Mouse (Mus musculus) ES-E14 (cell line): ENCODE data around the gene Ddx39. TPM values are rescaled to one million over a fixed set of nuclear protein-coding genes. Genes with fewer than 3 reads are reported as not detected.

Experiments used
- DNase-seq: peaks from one replicate; pipeline ENCODE4 v3.0.0-alpha.2; 2013; ENCODE audit warnings: low read depth, low spot score
- H3K27ac ChIP-seq: 2 replicates; pipeline ENCODE4 v1.5.1; 2012; ENCODE audit warnings: low read depth, mild to moderate bottlenecking, low read length, moderate library complexity, mixed read lengths; ENCODE audit not compliant: poor library complexity, insufficient read depth, severe bottlenecking
- H3K36me3 ChIP-seq: 2 replicates; pipeline ENCODE4 v1.6.1; 2012; ENCODE audit warnings: mild to moderate bottlenecking, low read length, moderate library complexity, mixed read lengths; ENCODE audit not compliant: control insufficient read depth, poor library complexity, insufficient read depth, severe bottlenecking
- H3K4me1 ChIP-seq, 2 experiments: fragments of 150-350 bp in 1 of 2; sonication (generic) in 1 of 2; 2 replicates each; pipeline ENCODE4 v1.6.1; 2012; ENCODE audit warnings: low read length in 2 of 2, mild to moderate bottlenecking in 1 of 2, mixed read lengths in 1 of 2; ENCODE audit not compliant: control insufficient read depth in 2 of 2, insufficient read depth in 2 of 2, poor library complexity in 1 of 2
- H3K4me3 ChIP-seq, 2 experiments: fragments of 150-350 bp in 1 of 2; sonication (generic) in 1 of 2; 2 replicates each; pipeline ENCODE4 v1.5.1; 2012; ENCODE audit warnings: low read length in 2 of 2, low read depth in 1 of 2, mild to moderate bottlenecking in 1 of 2, mixed read lengths in 1 of 2; ENCODE audit not compliant: insufficient read depth in 1 of 2, poor library complexity in 1 of 2, severe bottlenecking in 1 of 2
- H3K9ac ChIP-seq: 2 replicates; pipeline ENCODE4 v1.6.1; 2012; ENCODE audit warnings: low read depth, mild to moderate bottlenecking, low read length, mixed read lengths; ENCODE audit not compliant: poor library complexity, insufficient read depth, severe bottlenecking
- H3K9me3 ChIP-seq: fragments of 150-350 bp; sonication (generic); 2 replicates; pipeline ENCODE4 v1.6.1; 2012; ENCODE audit warnings: low read depth, mild to moderate bottlenecking, low read length; ENCODE audit not compliant: control insufficient read depth, insufficient read depth
- CHD2 ChIP-seq: IDR thresholded peaks from 2 replicates; pipeline ENCODE4 v1.6.1; 2014; ENCODE audit warnings: mild to moderate bottlenecking, low read depth, low read length, inconsistent platforms
- HCFC1 ChIP-seq: IDR thresholded peaks from 2 replicates; pipeline ENCODE4 v1.6.1; 2012; ENCODE audit warnings: low read length, inconsistent platforms, borderline replicate concordance; ENCODE audit not compliant: insufficient read depth
- MAFK ChIP-seq: IDR thresholded peaks from 2 replicates; pipeline ENCODE4 v1.6.1; 2014; ENCODE audit warnings: mild to moderate bottlenecking, low read depth, low read length, inconsistent platforms; ENCODE audit not compliant: insufficient read depth
- ZC3H11A ChIP-seq: IDR thresholded peaks from 2 replicates; pipeline ENCODE4 v1.6.1; 2012; ENCODE audit warnings: low read depth, mild to moderate bottlenecking, inconsistent platforms, low read length, borderline replicate concordance
- ZNF384 ChIP-seq: IDR thresholded peaks from 2 replicates; pipeline ENCODE4 v1.6.1; 2012; ENCODE audit warnings: low read depth, low read length, inconsistent platforms
- in situ Hi-C, 2 experiments: fragments of 600-800 bp; cut with MboI; formaldehyde crosslinking; loops; one replicate each; pipeline ENCODE4 v1.15.1; 2025; ENCODE audit warnings: low sequenced_read_pairs in 2 of 2, inconsistent platforms in 1 of 2; ENCODE audit not compliant: unreplicated experiment in 2 of 2
- total RNA-seq: library from RNA; depleted of rRNA; stranded (reverse); fragments of 300-350 nt; gene quantifications from 2 replicates; pipeline ENCODE4 v1.2.3, GENCODE M21; 2012

The Ddx39 gene
- total RNA-seq, 1 experiment: 324 TPM

DNA sequence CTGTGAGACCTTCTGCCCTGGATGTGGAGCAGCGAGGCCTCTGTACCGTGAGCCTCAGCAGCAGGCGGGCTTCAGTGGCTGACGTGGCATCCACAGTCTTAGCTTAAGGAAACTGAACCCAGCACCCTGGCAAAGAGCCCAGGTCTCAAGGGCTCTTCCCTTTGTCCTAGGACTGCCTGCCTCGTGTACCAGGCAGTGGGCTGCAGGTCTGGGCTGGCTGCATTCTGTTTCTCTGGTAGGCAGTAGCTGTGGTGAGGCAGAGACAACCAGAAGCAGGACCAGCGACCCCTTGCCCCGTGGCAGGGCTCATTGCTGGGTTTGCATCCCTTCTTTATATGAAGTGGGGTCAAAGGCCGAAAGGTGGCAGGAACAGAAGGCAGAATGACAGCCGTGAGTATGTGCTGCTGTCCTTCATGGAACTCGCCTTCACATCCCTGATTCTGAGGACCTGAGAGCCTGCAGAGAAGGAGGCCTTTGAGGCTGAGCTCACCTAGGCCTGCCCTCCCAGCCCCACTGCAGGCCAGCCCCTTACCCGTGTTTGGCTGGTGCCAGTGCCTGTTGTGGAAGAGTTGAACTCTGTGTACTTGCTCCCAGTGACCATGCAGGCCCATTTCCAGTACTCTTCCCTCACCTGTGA is 8.6 kb downstream of the Ddx39 start:
- Histone ChIP-seq H3K4me3 (no peak overlapping the region), H3K9ac (no peak overlapping the region), H3K27ac (no peak overlapping the region), H3K4me1 (peaks cover 0 to 7% of the 10 kb centered on the region in 2 experiments; a peak in 1 of 4 replicates), H3K36me3 (peaks cover 85% of the 10 kb centered on the region), H3K9me3 (no peaks in the 10 kb centered on the region)
- in situ Hi-C loops: no loop called here
- TF ChIP-seq MAFK (no peak), CHD2 (no peak), ZNF384 (no peak), HCFC1 (no peak), ZC3H11A (no peak)
- no peak for DNase-seq

DNA sequence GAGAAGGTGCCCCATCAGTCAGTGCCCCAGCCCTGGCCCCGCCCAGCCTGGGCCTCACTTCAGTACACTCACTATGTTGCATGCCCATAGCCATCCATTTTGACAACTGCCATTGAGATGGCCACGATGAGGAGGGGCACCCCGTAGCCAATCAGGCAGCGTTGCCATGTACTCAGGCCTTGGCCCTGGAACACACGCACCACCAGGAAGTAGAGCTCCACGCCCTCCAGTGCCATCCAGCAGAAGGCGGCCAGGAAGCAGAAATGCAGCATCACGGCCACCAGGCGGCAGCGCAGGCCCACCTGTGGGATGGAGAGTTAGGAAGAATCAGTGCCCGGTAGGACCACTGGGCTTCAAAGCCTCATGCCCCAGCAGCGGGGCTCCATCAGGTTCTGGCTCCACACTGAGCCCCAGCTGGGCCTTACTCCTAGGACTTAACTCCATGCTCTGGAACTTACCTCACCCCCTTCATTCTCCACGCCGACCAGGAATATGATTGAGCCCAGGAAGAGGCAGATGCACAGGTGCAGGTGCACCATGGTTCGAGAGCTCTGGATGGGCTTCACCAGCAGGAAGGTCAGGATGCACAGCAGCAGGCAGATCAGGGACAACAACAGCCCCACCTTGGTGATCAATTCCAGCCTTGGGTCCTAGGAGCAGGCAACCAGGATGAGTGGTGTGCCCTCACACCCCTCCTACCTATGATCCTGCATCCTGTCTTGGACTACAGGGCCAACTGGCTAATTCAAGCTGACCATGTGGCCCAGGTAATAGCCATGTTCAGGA is 9.9 kb downstream of the Ddx39 start:
- no peak for TF ChIP-seq ZNF384
- TF ChIP-seq ZC3H11A: peak; percentile 57; the same call in 1 of the 2 replicates
- no peak for TF ChIP-seq MAFK
- TF ChIP-seq HCFC1: 0 out of 2 replicates have a peak, but pooled peaks have one; percentile 40
- TF ChIP-seq CHD2: no peak
- H3K36me3 ChIP-seq: peaks cover 83% of the 10 kb centered on the region
- peaks cover 0 to 7% of the 10 kb centered on the region in 2 experiments; a peak in 1 of 4 replicates for H3K4me1 ChIP-seq
- H3K9me3 ChIP-seq: no peaks in the 10 kb centered on the region
- no peak overlapping the region for H3K4me3 ChIP-seq
- in situ Hi-C loops: no loop called here
- DNase-seq: peak; percentile 68
- no peak overlapping the region for H3K9ac ChIP-seq
- no peak overlapping the region; the same call in 1 of the 2 replicates for H3K27ac ChIP-seq

DNA sequence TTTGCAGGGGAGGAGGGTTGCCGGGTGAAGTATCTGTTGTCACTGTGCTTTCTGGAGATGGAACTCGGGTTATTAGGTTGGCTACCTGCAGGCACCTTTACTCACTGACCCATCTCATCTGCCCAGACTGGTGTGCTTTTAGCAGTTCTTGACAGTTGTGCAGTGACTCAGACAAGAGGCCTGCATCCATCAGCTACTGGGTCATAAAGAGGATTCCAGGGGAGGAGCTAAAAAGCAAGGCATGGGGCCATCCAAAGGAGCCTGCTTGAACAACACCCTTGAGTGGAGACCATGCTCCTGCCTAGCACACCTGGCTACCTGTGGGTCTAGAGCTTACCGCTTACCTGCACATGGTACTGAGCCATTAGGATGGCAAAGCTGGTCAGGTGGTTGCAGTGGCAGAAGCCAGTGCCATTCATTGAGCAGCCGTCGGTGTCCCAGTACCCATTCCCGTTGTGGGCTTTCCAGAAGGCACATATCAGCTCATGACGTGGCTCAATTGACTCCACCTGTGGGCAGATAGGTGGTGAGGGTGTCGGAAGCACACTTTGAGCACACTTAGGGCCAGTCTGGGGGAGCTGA is 10.6 kb downstream of the Ddx39 start:
- peaks cover 0 to 7% of the 10 kb centered on the region in 2 experiments; a peak in 1 of 4 replicates for H3K4me1 ChIP-seq
- no peak overlapping the region for H3K9ac ChIP-seq
- no peaks in the 10 kb centered on the region for H3K9me3 ChIP-seq
- H3K4me3 ChIP-seq: no peak overlapping the region
- peaks cover 83% of the 10 kb centered on the region for H3K36me3 ChIP-seq
- in situ Hi-C loops: no loop called here
- no peak overlapping the region for H3K27ac ChIP-seq
- no peak for DNase-seq
- TF ChIP-seq ZNF384: no peak
- TF ChIP-seq HCFC1: no peak
- no peak for TF ChIP-seq ZC3H11A
- no peak for TF ChIP-seq CHD2
- TF ChIP-seq MAFK: no peak

DNA sequence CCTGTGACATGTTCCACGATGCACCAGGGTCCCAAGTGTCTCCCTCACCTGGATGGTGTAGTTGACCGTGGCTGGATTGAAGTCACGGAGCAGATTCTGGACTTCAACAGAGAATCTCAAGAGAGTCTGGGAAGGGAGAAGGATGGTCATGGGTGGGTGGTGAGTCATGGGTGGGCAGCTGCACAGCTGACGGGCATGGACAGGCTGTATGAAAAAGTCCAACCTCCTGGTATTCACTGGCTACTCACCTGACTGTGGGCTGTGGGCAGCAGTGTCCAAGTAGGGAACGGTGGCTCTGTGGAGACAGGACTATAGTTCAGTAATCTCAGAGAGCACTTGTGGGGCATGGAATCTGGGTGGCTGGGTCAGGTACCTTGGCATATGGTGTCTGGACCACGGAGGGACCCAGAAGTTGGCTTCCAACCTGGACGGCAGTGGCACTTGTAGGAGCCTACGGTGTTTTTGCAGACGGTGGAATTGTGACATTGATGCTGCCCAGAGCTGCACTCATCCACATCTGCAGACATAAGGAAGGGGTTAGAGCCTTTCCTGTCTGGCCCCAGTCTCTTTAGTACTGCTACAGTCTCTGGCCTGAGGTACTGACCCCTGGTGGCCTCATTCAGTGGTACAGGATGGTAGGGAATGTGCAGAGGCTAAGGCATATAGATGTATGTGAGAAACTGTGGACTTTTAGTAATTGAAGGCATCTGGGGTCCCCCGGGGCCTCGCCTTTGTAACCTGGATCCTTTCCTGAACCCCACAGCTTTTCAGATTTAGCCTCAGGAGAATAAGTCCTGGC is 14.2 kb downstream of the Ddx39 start:
- DNase-seq: no peak
- in situ Hi-C loops: no loop called here
- H3K36me3 ChIP-seq: peaks cover 73% of the 10 kb centered on the region
- no peak overlapping the region for H3K9ac ChIP-seq
- TF ChIP-seq ZC3H11A (no peak), MAFK (no peak), ZNF384 (no peak), HCFC1 (no peak), CHD2 (no peak)
- H3K4me3 ChIP-seq: no peak overlapping the region
- H3K4me1 ChIP-seq: peaks cover 0 to 7% of the 10 kb centered on the region in 2 experiments; a peak in 1 of 4 replicates
- no peak overlapping the region for H3K27ac ChIP-seq
- H3K9me3 ChIP-seq: no peaks in the 10 kb centered on the region
